Mouse (Mus musculus) brain, embryonic 18.5 days (tissue): ENCODE data around the gene Anp32a.

Experiments used
- DNase-seq: peaks from one replicate; pipeline ENCODE4 v3.0.0-alpha.2; 2012; ENCODE audit warnings: low read depth, low spot score

Gene Anp32a

DNA sequence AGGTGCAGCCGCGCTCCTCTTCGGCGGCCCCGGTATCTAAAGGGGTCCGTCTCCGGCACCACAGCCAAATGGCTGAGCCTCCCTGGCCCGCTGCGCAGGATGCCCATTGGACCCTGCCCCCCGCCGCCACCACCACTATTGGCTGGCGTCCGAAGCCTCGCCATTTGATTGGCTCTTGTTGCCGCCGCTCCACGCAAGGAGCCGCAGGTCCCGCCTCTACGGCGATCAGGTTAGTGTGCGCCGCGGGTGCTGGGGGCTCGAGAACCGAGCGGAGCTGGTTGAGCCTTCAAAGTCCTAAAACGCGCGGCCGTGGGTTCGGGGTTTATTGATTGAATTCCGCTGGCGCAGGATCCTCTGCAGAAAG lies at the start of gene Anp32a:
TSS of gene Anp32a (plus strand) at position 171 of the 364 bp plus-strand sequence.
- DNase-seq = peak; percentile 94

DNA sequence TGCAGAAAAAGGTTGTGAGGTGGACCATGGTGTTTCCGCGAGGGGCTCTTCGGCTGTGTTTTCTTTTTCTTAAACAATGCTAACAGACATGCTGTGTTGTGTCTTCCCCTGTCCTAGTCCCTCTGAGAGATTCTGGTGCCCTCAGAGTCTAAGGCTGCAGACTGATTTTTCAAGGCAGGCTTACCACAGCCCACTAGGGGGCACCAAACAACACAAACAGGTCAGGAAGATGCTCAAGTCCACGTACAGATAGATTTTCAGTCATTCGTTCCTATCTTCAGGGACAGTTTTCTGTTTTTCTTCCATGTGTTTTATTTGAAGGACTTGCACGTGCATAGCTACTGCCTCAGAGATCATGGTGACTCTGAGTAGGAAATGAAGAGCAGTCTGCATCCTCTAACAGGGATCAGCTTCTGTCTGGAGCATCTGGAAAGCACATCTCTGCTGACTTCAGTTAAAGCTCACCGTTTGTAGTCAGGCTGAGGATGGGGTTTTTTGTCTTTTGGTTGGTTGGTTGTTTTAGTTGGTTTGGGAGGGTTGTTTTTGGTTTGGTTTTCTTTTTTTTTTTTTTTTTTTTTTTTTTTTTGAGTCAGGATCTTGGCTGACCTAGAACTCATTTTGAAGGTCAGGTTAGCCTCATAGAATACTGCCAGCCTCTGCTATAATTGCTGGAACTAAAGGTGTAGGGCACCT lies 45.9 kb upstream of the Anp32a start:
- DNase-seq = peak; percentile 71

DNA sequence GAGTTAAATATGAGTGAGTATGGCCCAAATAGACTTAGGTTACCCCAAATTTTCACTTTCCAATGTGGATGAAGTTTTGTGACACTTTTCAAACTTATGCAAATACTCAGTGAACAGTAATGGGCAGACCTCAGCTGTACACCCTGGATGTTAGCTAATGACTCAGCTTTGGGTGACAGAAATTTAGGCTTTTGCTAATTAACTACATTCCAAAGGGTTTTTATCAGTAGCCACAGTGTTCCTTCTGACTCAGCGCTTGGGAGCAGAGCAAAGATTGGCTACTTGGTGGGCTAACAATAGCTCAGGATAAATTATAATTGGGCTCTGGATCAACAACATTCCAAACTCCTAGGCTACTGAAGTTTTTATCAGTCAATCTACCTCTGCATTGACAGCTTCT lies 44.2 kb upstream of the Anp32a start:
- DNase-seq = no peak

DNA sequence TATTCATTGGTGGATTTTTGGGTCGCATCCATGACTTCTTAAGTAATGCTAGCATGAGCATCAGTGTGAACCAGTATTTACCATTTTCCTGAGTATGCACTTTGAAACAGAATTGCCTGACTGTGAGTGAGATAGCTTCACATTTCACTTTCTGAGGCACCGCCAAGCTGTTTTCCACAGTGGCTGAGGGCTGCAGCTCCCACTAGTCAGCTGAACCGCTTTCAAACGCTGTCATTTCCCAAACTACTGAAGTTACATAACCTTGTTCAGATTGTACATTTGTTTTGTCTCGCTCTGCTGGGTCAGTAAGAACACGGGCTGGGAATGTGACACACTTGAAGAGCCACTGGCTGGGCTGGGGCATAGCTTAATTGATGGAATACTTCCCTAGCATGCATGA lies 25.5 kb upstream of the Anp32a start:
- no peak for DNase-seq

DNA sequence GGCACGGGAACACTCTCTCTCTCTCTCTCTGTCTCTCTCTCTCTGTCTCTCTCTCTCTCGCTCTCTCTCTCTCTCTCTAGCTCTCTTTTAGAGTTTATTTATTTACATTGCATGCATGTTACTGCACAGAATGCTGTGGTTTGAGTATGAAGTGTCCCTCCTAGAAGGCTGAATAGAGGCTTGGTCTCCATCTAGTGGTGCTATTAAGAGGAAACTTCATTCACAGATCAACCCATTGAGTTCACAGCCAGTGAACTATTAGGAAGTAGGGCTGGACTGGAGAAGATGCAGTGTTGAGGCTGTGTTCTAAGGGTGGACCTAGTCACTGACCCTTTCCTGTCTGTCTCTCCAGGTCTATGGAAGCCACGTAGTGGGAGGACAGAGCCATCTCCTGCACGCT lies 22.4 kb upstream of the Anp32a start:
- no peak for DNase-seq

DNA sequence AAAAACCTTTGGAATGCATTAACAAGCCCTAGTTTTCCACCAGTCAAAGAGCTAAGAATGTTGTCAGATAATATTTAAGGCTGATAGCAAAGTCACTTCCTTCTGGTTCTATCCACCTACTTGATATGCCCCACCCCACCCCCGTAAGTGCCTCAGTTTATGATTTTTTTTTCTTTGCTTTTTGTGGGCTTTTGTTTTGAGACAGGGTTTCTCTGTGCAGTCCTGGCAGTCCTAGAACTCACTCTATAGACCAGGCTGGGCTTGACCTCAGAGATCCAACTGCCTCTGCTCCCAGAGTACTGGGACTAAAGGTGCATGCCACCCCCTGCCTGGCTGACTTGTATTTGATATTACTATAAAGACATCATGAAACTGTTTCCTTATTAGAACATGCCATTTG lies 17.3 kb upstream of the Anp32a start:
- DNase-seq = no peak

DNA sequence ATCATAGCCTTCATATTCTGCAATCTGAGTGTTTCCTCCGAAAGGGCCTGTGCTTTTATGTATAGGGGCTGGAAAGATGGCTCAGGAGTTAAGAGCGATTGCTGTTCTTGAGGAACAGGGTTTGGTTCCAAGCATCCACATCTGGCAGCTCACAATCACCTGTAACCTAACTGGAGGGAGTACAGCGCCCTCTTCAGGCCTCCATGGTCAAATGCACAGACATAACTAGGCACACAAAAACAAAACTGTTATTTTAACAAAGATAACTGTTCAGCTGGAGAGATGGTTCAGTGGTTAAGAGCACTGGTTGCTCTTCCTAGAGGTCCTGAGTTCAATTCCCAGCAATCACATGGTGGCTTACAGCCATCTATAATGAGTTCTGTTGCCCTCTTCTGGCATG lies 15.1 kb upstream of the Anp32a start:
- DNase-seq = no peak

DNA sequence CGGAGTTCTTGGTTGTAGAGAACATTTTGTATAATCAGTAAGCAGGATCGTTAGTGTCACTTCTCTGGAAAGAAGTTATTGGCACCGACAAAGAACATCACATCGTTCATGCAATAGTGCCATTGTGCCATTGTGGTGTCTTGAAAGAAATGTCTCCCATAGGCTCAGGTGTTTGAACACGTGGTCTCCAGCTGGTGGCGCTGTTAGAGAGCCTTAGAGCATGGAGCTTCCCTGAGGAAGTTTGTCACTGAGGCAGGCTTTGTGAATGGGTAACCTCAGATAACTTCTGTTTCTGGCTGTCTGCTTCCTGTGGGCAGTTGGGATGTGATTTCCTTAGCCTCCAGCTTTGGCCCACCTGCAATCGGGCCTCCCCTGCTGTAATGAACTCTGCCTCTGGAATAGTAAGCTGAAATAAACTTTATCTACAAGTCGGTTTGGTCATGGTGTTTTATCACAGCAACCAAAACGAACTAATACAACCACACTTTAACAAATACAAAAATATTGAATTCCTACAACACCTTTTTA lies 6.7 kb upstream of the Anp32a start:
- no peak for DNase-seq

DNA sequence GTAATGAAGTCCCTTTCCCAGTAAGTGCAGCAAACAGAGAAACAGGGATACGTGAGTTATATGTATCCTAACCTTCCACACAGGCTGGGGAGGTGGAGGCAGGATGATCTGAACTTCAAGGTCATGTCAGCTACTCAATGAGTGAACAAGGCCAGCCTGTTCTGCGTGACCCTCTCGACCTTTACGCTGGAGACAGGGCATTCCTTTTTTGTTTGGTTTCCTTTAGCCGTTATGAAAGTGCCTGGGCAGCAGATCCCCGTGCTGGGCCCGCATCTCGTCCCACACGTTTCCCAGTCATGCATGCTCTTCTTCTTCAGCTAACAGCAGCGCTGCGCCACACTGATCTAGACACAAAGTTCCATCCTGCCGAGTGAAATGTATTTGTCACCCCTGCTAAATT lies 5.7 kb upstream of the Anp32a start:
- DNase-seq = no peak

DNA sequence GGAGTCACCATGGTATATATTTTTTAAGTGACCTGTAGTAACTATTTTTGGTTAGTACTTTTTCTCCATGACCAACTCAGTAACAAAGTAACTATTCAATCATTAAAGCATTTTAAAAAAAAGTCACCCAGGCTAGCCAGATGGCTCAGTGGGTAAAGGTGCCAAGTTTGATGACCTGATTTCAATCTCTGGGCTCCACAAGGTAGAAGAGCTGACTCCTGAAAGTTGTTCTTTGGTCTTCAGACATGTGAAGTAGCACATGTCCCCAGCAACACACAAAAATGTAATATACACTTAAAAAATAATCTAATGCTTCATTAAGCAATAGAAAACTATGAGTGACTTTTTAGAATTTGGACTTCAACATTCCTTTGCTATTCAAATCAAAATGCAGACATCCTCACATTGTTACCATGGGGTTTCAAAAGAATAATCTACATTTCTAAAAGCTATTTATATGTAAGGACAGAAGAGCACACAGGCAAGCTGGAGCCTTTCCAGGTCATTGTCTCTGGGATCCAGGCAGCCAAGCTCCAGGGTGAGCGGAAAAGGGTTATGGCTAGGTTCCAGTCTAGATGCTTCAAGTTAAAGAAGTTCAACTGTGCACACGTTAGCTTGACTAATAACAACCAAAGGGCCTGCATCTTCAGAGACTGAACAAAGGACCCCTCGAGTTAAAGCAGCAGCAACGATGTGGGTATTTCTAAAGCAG lies 3.0 kb upstream of the Anp32a start:
- DNase-seq = no peak

DNA sequence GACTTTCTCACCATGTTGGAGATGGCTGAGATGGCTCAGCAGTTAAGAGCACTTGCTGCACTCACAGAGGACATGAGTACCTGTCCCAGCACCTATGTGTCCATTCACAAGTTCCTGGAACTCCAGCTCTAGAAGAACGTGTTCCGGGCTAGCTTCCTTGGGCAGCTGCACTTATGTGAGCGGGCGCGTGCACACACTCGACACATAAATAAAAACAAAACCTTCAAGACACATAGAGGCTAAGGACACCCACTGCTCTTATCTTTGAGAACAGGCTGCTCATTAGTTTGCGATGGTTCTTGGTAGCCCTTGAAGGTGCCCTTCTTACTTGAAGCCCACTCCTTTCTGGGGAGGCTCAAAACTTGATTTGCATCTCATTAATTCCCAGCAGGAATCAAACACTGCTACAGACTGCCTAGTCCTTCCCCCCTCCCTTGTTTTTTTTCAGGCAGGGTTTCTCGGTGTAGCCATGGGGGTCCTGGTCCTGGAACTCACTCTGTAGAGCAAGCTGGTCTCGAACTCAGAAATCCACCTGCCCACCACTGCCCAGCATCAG lies 2.4 kb upstream of the Anp32a start:
- no peak for DNase-seq

DNA sequence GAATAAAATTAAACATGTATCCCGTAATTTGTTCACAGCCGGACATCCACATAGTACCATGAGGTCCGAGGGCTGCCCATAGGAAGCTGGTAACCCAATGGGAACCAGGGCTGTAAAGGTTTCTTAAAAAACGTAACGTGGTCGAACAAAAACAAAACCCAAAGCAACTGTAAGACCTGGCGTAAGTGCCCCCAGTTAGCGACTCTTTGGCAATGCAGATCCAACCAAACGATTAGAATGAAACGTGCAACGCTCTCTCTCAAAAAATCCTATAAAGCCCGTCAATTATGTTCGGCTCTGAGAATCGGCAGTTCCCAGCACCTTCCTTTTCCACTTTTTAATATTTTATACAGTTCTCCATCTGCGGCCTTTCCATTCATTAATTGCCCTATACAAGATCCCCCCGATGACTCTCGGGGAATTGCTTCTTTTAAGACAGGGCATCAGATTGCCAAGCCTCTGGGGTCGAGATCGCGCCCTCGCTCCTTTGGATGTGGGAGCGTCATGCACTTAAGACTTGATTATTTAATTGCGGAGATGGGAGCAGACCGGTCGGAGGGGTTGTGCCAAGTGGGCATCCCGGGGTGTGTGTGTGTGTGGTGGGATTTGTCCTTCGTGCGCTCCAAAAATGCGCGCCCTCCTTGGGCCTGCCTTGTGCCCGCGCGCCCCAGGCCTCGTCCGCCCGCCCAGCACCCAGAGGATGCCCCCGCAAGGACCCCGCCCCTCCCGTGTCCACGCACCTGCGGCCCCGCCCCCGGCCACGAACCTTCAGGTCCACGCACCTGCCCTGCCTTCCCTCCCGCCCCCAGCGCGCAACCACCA lies 581 bp upstream of the Anp32a start:
- no peak for DNase-seq

DNA sequence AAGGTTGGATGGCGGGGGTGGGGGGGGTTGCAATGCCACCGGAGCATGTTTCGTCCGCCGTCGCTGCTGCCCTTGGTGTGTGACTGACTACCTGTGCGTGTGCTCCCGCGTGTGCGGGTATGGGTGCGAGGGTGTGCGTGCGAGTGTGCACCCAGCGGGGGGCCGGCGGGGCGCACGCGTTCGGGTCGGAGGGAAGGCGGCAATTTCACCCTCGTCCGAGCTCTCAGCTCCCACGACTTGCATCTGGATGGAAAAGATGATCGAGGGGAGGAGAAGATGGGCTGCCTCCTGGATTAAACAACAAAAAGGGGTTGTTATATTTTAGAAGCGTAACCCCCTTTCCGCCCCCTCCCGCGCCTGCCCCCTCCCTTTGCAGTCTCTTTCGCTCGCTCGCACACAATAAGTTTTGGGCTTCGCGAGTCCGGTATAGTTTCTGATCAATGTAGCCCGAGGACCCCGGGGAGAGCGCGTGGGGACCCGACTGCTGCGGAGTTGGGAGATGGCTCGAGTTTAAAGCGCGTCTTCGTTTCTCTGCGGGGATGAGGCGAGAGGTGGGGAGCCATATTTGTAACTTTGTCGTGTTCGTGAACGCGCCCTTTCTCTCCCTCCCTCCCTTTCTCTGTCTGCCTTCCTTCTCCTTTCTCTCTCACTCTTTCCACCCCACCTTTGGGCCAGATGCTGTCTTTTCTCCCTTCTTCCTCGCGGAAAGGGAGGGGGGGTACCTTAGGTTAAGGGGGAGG lies 778 bp downstream of the Anp32a start:
- no peak for DNase-seq

DNA sequence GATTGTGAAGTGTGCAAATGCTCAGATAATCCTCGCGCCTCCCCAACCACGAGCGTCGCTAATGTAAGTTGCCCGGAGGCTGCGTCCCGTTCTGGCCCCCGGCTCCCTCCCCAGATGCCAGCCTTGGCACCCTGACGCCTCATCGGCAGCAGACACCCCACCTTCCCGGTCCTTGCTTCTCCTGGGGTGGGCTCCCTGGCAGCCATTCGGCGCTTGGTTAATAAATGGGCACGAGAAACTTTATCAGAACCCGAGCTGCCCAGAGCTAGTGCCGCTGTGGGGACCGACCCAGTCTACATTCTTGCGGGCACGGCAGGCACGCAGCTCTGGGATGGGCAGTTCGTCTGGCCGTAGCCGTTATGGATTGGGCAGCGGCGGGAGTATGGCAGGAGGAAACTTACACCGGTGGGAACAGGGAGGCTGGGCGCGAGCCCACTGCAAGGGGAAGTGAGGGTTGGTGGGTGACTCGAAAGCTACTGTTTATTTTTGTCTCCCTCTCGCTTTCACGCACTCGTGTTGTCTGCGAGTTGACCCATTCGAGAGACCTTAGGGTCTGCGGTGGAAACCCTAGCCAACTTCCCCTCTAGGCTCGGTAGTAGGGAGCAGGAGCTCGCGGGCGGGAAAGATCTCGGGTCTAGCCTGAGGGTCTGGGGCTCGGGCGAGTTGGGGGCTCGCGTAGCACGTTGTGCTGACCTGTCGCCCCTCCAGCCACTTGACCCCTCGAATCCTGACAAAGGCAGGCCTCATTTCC lies 1.5 kb downstream of the Anp32a start:
- no peak for DNase-seq

DNA sequence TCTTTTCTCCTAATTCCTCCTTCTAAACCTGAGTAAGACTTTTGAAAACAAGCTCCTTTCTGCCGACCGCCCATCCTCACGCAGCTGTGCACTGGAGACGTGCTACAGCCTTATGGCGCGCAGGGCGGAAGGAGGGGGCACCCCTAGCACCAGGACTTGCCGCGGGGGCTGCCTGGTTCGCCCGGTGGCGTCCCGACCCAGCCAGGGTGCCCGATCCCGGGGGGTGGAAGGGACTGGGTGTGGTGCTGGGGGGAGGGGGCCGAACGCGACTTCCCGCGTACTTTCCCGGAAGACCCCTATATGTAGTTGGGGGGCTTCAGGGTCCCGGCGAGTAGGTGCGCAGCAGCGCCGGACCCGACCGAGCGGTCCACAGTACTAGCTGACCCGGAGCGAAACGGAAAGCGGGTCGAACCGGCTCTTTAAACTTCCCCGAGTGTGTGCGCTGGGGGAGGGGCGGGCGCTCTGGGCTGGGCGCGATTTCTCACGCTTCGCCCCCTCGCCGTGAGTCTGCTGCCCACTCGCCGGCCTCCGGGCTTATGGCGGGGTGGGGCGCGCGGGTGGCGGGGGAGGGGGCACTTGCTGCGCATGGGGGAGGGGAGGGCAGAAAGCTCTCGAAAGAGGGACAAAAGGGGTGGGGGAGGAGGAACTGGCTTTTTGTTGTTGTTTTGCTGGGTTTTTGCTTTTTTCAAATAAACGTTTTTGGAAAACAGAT lies 2.3 kb downstream of the Anp32a start:
- DNase-seq = no peak

DNA sequence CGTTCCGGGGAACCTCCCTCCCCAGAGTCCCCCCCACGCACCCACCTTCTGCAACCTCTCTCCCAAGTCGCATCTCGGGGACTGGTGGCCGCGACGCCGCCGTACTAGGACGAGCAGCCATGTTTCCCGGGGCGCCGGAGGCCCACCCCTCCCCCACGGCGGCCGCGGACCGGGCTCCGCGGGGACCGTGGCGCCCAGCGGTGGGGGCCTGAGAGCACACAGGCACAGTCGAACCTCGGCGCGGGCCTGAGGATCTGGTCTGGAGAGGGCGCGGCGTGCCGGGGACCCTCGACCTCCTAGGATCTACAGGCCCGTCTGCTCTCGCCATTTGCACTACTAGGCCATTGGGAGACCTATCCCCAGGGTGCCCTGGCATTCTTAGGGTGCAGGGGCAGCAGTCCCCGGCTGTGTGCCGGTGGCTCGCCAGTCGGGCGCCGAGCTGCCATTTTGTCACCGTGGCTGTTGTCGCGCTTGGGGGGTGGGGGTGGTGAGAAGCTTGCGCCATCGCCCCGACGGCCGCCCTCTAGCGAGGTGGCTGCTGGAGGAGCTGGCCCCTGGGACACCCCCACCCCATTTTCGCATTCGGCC lies 2.9 kb downstream of the Anp32a start:
- no peak for DNase-seq

DNA sequence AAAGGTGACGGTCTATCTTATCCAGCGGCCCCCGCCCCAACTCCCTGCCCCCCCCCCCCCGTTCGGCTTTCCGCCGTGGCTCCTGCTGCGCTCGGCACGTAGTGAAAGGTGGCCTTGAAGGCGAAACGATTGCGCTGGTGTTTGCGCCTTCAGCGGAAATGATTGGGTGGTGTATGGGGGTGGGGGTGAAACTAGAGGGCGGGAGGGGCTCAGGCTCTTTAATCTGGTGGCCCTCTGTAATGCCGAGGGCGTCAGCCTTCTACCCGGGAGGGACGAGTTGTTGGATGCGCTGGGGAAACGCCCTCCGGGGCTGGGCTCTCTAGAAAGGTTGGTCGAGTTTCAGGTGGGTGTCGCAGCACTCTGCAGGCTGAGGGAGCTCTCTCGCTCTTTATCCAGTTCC lies 3.5 kb downstream of the Anp32a start:
- no peak for DNase-seq

DNA sequence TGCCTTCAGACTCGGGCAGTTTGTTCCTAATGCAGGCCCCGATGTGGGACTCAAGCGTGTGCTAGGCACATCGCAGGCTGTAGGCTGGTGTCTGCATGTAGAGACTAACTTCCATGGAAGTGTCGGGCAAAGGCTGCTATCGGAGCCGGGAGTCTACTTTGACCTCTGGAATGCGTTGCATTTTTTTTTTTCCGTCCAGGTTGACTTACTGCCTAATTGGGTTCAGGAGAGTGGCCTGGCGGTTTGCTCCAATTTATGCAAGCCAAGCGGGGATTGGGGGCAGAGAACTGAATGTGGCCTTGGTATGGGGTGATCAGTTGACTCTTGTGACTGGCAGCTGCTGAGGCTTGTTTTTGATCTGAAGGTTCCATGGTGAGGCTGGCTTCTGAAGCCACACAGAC lies 4.0 kb downstream of the Anp32a start:
- DNase-seq = no peak

DNA sequence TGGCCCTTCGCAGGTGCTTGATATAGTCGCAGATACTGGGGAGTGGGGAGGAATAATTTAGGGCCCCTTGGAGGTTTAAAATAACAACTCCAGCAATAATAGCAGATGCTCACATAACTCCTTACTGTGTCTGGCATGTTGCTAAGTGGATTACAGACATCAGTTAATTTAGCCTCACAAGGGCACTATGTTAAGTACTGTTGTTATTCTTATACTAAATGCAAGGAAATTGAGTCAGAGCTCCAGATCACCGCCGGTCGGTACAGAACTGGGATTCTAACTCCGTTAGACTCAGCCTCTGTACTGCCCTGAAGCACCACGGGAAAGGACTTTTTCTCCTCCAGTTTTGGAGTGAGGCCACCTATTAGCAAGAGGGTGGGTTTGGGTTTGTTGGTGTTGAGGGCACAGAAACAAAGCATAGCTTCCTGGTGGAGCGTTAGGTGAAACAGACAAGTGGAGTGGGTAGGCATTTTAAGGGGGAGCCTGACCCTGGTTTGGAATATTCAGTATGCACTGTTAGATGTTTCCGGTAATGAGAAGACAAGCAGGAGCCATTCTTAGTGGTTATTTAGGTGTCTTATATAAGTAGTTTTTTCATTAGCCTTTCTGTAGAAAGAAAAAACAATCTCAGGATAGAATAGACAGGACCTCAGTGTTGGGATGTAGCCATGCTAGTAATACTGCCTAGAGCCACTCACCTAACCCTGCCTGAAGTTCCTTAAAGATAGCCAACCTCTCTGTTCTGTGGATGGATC lies 4.7 kb downstream of the Anp32a start:
- DNase-seq = no peak
